16 mouse cellular contexts compared by ENCODE assay signal in genomic region chr14:75826851-75827410, GRCm38 (mm10).
"Had no signal": no experiment of that assay in that cellular context is flagged by ENCODE, and none has a peak within 500 bp of the region (broad histone marks: within the 10 kb centered on the region; RNA-seq: fewer than 3 reads in every experiment).

No protein-coding gene starts in this region.

- H3K27me3 ChIP-seq: stomach, embryonic 15.5 days had no signal

- H3K36me3 ChIP-seq: limb, embryonic 15.5 days; liver, embryonic 15.5 days; midbrain, embryonic 10.5 days; midbrain, embryonic 15.5 days; neural tube, embryonic 12.5 days; stomach, embryonic 15.5 days had no signal

- H3K4me3 ChIP-seq: limb, embryonic 15.5 days; liver, embryonic 15.5 days; midbrain, embryonic 10.5 days; midbrain, embryonic 15.5 days; neural tube, embryonic 12.5 days; stomach, embryonic 15.5 days had no signal

- H3K9me3 ChIP-seq: limb, embryonic 15.5 days; liver, embryonic 15.5 days; midbrain, embryonic 10.5 days; midbrain, embryonic 15.5 days; neural tube, embryonic 12.5 days; stomach, embryonic 15.5 days had no signal

- ATAC-seq: midbrain, embryonic 15.5 days had no signal

- DNase-seq: kidney, adult 8-10 months; kidney, postnatal 25 days; layer of hippocampus, adult 9-11 months; layer of hippocampus, postnatal 36 days; lung, embryonic 14.5 days; lung, postnatal 10 days; lung, postnatal 4 days; spleen, adult 18-20 months; thymus, adult 2 months; thymus, postnatal 36 days had no signal

- H3K9ac ChIP-seq: limb, embryonic 15.5 days; liver, embryonic 15.5 days; lung, embryonic 14.5 days; midbrain, embryonic 15.5 days; neural tube, embryonic 12.5 days; stomach, embryonic 15.5 days had no signal

- H3K4me2 ChIP-seq: limb, embryonic 15.5 days; liver, embryonic 15.5 days; lung, embryonic 14.5 days; midbrain, embryonic 15.5 days; neural tube, embryonic 12.5 days; stomach, embryonic 15.5 days had no signal

- H3K27ac ChIP-seq: limb, embryonic 15.5 days; liver, embryonic 15.5 days; midbrain, embryonic 10.5 days; midbrain, embryonic 15.5 days; neural tube, embryonic 12.5 days; stomach, embryonic 15.5 days had no signal
